Mouse (Mus musculus) olfactory bulb, adult 2 months (tissue): ENCODE measurements at regions not wholly inside any gene's neighbourhood (a gene's known extent, or its start where the extent isn't known, plus 50 kb on each side); places are given as distances from the start of the nearest gene placed in this dataset.

Experiments used
- CTCF ChIP-seq: fragments of 200-500 bp; IDR thresholded peaks from 2 replicates; pipeline ENCODE4 v1.5.1; 2012; ENCODE audit warnings: low read depth, mild to moderate bottlenecking, low read length, moderate library complexity; ENCODE audit not compliant: insufficient read depth
- POLR2A ChIP-seq: fragments of 200-500 bp; IDR thresholded peaks from 2 replicates; pipeline ENCODE4 v1.6.1; 2012; ENCODE audit warnings: mild to moderate bottlenecking, low read depth, low read length, moderate library complexity; ENCODE audit not compliant: insufficient read depth

GRCm38 (mm10) chr10:91447974-91448703 is 267.0 kb upstream of the Tmpo start:
- TF ChIP-seq POLR2A: no peak
- no peak for TF ChIP-seq CTCF
